Mouse (Mus musculus) midbrain, postnatal 0 days (tissue): ENCODE results near the gene Sobp. TPM values are rescaled to one million over a fixed set of nuclear protein-coding genes. Genes with fewer than 3 reads are reported as not detected.
A peak's percentile ranks its signal among the peaks of the same experiment; 100 is the strongest.

Experiments used
- ATAC-seq: fragments of 200-750 bp; cut with Nextera tagmentation; 2 replicates; pipeline ENCODE4 v1.8.0; 2017; ENCODE audit warnings: moderate number of reproducible peaks, mild to moderate bottlenecking, moderate TSS enrichment, moderate library complexity; ENCODE audit not compliant: low FRiP score
- DNase-seq: peaks from one replicate; pipeline ENCODE4 v3.0.0-alpha.2; 2015; ENCODE audit warnings: low spot score
- H3K27ac ChIP-seq: fragments of 300-500 bp; sonication (generic); 2 replicates; pipeline ENCODE4 v1.5.1; 2014; ENCODE audit warnings: low read depth, mild to moderate bottlenecking, low read length, mixed read lengths
- H3K27me3 ChIP-seq: fragments of 300-500 bp; sonication (generic); 2 replicates; pipeline ENCODE4 v1.6.1; 2014; ENCODE audit warnings: low read length, control low read depth, mixed read lengths; ENCODE audit not compliant: insufficient read depth
- H3K36me3 ChIP-seq: fragments of 300-500 bp; sonication (generic); 2 replicates; pipeline ENCODE4 v1.6.1; 2014; ENCODE audit warnings: low read length, control low read depth, mixed read lengths; ENCODE audit not compliant: insufficient read depth
- H3K4me1 ChIP-seq: fragments of 300-500 bp; sonication (generic); 2 replicates; pipeline ENCODE4 v1.6.1; 2014; ENCODE audit warnings: mild to moderate bottlenecking, control low read depth, antibody characterized with exemption, low read length, mixed read lengths; ENCODE audit not compliant: insufficient read depth
- H3K4me2 ChIP-seq: fragments of 300-500 bp; sonication (generic); 2 replicates; pipeline ENCODE4 v1.6.1; 2014; ENCODE audit warnings: low read depth, mild to moderate bottlenecking, low read length, mixed read lengths; ENCODE audit not compliant: poor library complexity, severe bottlenecking
- H3K4me3 ChIP-seq: fragments of 300-500 bp; sonication (generic); 2 replicates; pipeline ENCODE4 v1.5.1; 2014; ENCODE audit warnings: low read depth, mild to moderate bottlenecking, low read length, moderate library complexity
- H3K9ac ChIP-seq: fragments of 300-500 bp; sonication (generic); replicated peaks from 2 replicates; pipeline ENCODE4 v1.6.1; 2014; ENCODE audit warnings: mild to moderate bottlenecking, low read length, moderate library complexity, mixed read lengths; ENCODE audit not compliant: poor library complexity, severe bottlenecking
- H3K9me3 ChIP-seq: fragments of 300-500 bp; sonication (generic); 2 replicates; pipeline ENCODE4 v1.6.1; 2016; ENCODE audit warnings: low read length, control low read depth
- CTCF ChIP-seq: IDR thresholded peaks from 2 replicates; pipeline ENCODE4 v1.5.1; 2016; ENCODE audit warnings: antibody characterized with exemption, mild to moderate bottlenecking
- WGBS: fragments of 180-500 bp; shearing (Covaris S2); extraction: QIAGEN DNeasy Blood & Tissue Kit; methylation state at CpG from one replicate; pipeline ENCODE4 v1.1.7; 2014; 5-methylcytosine and 5-hydroxymethylcytosine counted together
- polyA plus RNA-seq: library from polyadenylated mRNA; unstranded; fragments of >200 nt; fragmentation: Nextera tagmentation; extraction: Ambion mirVana; gene quantifications from 2 replicates; pipeline ENCODE4 v1.2.1, GENCODE M21; 2015
- total RNA-seq: library from RNA; depleted of rRNA; stranded (reverse); fragments of >200 nt; gene quantifications from 2 replicates; pipeline ENCODE4 v1.2.3, GENCODE M21; 2014

Sobp gene
- total and polyA plus RNA-seq, 2 experiments from 2014 or later = 17.0 to 34.2 TPM

DNA sequence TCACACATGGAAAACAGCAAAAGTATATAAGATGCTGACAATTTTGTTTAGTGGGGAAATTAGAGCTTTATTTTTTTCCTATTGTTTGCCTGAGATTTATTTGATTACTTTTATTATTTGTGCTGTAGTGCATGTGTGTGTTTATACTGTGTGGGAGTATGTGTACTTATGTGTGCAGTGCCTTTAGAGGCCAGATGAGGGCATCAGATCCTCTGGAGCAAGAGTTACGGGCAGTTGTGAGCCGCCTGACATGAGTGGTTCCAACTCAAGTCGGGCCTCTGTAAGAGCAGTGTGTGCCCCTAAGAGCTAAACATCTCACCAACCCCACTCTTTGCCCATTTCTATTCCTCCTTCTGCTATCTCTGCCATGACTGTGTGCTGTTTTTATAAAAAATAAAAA, 7.5 kb downstream of the Sobp start:
- Histone ChIP-seq H3K27me3 (no peaks in the 10 kb centered on the region), H3K4me3 (no peak overlapping the region), H3K36me3 (no peaks in the 10 kb centered on the region), H3K4me2 (no peak overlapping the region), H3K9me3 (no peaks in the 10 kb centered on the region), H3K4me1 (peaks cover 5% of the 10 kb centered on the region; the same call in 1 of the 2 replicates), H3K27ac (no peak overlapping the region), H3K9ac (no peak overlapping the region)
- ATAC-seq = no peak
- DNase-seq = no peak
- peak; percentile 31 for TF ChIP-seq CTCF
- WGBS = 97% methylated on average over 3 of the region's 3 CpGs

DNA sequence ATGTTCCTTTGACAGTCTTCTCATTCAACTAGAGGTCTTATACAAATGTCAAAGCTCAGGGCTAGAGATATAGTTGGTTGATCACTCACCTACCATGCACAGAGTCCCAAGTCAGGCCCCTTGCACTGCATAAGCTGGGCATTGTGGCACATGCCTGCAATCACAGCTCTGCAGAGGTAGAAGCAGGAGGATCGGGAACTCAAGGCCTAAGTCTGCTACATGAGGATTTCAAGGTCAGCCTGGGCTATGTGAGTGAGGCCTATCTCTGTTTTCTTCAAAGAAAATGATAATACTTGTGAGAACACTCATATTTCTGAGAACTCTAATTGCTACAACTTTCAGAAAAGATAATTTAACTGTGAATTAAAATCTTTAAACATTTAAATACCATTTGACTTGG, 8.2 kb downstream of the Sobp start:
- Histone ChIP-seq H3K27me3 (no peaks in the 10 kb centered on the region), H3K27ac (no peak overlapping the region), H3K9ac (no peak overlapping the region)

DNA sequence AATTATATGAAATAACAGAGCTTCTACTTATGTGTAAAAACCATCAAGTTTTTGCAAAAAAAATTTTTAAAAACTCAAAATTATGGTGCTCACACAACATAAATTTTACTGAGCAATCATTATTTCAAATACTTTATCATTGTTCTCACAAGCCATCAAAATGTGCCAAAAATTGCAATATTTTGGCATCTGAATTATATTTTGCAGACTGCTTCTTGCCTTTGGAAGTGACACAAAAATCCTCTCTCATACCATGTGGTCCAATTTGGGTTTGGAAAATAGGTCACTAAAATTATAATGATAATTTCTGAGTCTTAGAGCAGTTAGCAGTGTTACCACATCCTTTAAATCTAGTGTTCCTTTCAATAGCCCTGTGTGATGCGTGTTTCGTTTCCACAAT, 9.9 kb downstream of the Sobp start:
- H3K4me3 ChIP-seq = no peak overlapping the region
- no peaks in the 10 kb centered on the region for H3K27me3 ChIP-seq
- no peaks in the 10 kb centered on the region for H3K36me3 ChIP-seq
- H3K4me2 ChIP-seq = no peak overlapping the region
- H3K9me3 ChIP-seq = no peaks in the 10 kb centered on the region
- no peak overlapping the region for H3K27ac ChIP-seq
- peaks cover 2% of the 10 kb centered on the region; the same call in 1 of the 2 replicates for H3K4me1 ChIP-seq
- WGBS = 95% methylated on average over 2 of the region's 2 CpGs
- ATAC-seq (no peak), DNase-seq (no peak)
- TF ChIP-seq CTCF = no peak
- H3K9ac ChIP-seq = no peak overlapping the region

More for the DNA sequence above, 8.2 kb downstream of the Sobp start:
- TF ChIP-seq CTCF = no peak
- no peak overlapping the region for H3K4me2 ChIP-seq
- H3K4me3 ChIP-seq = no peak overlapping the region
- DNase-seq = no peak
- H3K9me3 ChIP-seq = no peaks in the 10 kb centered on the region
- no peak for ATAC-seq
- H3K36me3 ChIP-seq = no peaks in the 10 kb centered on the region
- 89% methylated on average over 1 of the region's 1 CpGs for WGBS
- H3K4me1 ChIP-seq = peaks cover 3% of the 10 kb centered on the region; the same call in 1 of the 2 replicates

DNA sequence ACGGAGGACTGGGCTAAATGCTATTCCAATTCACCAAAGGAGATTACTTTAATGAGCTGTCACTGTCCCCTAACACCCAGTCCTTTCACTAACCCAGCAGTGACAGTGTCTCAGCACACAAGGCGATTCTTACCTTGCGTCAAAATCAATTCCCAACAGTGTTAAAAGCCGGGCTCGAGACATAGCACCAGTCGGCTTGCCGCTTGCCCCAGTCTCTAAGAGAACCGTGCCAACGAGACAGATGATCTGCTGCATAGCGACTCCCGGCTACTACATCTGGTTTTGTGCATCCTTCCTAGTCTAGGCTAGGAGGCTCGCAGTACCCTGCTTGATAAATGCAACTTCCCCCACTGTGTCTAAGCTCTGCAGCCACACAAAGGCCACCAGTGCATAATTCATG, 12.0 kb downstream of the Sobp start:
- ATAC-seq (no peak), DNase-seq (peak; percentile 17)
- Histone ChIP-seq H3K4me3 (no peak overlapping the region), H3K9ac (no peak overlapping the region), H3K9me3 (no peaks in the 10 kb centered on the region), H3K27ac (0 out of 2 replicates have a peak overlapping the region, but pooled peaks have one; percentile 6), H3K27me3 (no peaks in the 10 kb centered on the region), H3K36me3 (0 out of 2 replicates have a peak, but pooled peaks cover 3% of the 10 kb centered on the region), H3K4me1 (no peaks in the 10 kb centered on the region; the same call in 1 of the 2 replicates), H3K4me2 (0 out of 2 replicates have a peak overlapping the region, but pooled peaks have one; percentile 2)
- TF ChIP-seq CTCF = no peak
- WGBS = 52% methylated on average over 12 of the region's 12 CpGs

DNA sequence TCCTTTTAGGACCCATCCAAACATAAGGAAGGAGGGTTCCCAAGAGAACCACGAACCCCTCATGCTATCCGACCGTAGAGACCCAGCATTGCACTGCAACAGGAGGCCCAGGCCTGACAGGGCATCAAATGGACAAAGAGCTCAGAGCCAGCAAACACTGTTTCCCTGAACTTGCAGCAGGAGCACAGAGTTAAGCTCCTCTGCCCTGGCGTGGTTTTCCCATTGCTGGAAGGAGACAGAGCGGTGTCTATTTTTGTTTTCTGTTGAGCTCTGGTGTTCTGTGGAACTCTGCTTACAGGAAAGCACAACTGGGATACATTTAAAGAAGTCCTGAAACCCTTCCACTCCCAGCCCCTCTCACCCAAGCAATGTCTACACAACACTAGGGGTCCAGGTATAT, 15.0 kb downstream of the Sobp start:
- no peak overlapping the region for H3K4me3 ChIP-seq
- H3K36me3 ChIP-seq = 0 out of 2 replicates have a peak, but pooled peaks cover 3% of the 10 kb centered on the region
- ATAC-seq (no peak), DNase-seq (no peak)
- no peak overlapping the region for H3K4me2 ChIP-seq
- TF ChIP-seq CTCF = no peak
- H3K9me3 ChIP-seq = no peaks in the 10 kb centered on the region
- H3K27me3 ChIP-seq = no peaks in the 10 kb centered on the region
- H3K27ac ChIP-seq = no peak overlapping the region
- WGBS = 82% methylated on average over 5 of the region's 5 CpGs
- H3K9ac ChIP-seq = no peak overlapping the region
- peaks cover 10% of the 10 kb centered on the region; the same call in 1 of the 2 replicates for H3K4me1 ChIP-seq

DNA sequence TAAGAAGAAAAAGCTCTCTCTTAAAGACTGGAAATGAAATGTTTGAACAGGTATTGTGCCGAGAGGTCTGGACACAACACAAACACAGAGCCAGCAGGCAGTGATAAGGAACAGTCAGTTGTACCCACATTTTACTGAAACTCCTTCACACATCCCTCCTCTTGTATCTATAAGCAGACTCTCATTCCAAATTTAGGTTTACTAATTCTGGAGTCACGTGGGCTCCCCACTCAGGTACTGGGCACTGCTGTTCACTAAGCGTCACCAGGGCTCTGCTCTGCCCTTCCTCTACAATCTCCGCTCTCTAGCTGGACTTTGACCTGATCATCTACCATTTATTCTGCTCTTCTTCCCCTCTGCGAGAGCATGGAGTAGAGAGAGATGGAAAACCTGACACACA, 15.4 kb downstream of the Sobp start:
- H3K27me3 ChIP-seq = no peaks in the 10 kb centered on the region
- no peak overlapping the region for H3K9ac ChIP-seq
- no peak for ATAC-seq
- TF ChIP-seq CTCF = no peak
- no peak overlapping the region for H3K4me2 ChIP-seq
- no peak overlapping the region for H3K4me3 ChIP-seq
- WGBS = 80% methylated on average over 5 of the region's 5 CpGs
- peaks cover 14% of the 10 kb centered on the region; the same call in 1 of the 2 replicates for H3K4me1 ChIP-seq
- H3K27ac ChIP-seq = no peak overlapping the region
- no peaks in the 10 kb centered on the region for H3K9me3 ChIP-seq
- H3K36me3 ChIP-seq = 0 out of 2 replicates have a peak, but pooled peaks cover 3% of the 10 kb centered on the region
- no peak for DNase-seq
